Mouse (Mus musculus) intestine, postnatal 0 days (tissue): ENCODE data around the gene Ccdc142. TPM values are rescaled to one million over a fixed set of nuclear protein-coding genes. Genes with fewer than 3 reads are reported as not detected.
A peak's percentile ranks its signal among the peaks of the same experiment; 100 is the strongest.

Source experiments
- ATAC-seq: fragments of 200-750 bp; cut with Nextera tagmentation; 2 replicates; pipeline ENCODE4 v1.8.0; 2017; ENCODE audit warnings: mild to moderate bottlenecking, moderate TSS enrichment, moderate library complexity
- H3K27ac ChIP-seq: fragments of 300-500 bp; sonication (generic); 2 replicates; pipeline ENCODE4 v1.5.1; 2014; ENCODE audit warnings: mild to moderate bottlenecking, low read depth, low read length, moderate library complexity
- H3K27me3 ChIP-seq: fragments of 300-500 bp; sonication (generic); replicated peaks from 2 replicates; pipeline ENCODE4 v1.6.1; 2014; ENCODE audit warnings: low read length, mixed read lengths; ENCODE audit not compliant: control insufficient read depth, insufficient read depth
- H3K36me3 ChIP-seq: fragments of 300-500 bp; sonication (generic); 2 replicates; pipeline ENCODE4 v1.6.1; 2014; ENCODE audit warnings: mild to moderate bottlenecking, moderate library complexity; ENCODE audit not compliant: control insufficient read depth, insufficient read depth
- H3K4me1 ChIP-seq: fragments of 300-500 bp; sonication (generic); replicated peaks from 2 replicates; pipeline ENCODE4 v1.6.1; 2014; ENCODE audit warnings: antibody characterized with exemption, low read length, mixed read lengths; ENCODE audit not compliant: control insufficient read depth, insufficient read depth
- H3K4me2 ChIP-seq: fragments of 300-500 bp; sonication (generic); replicated peaks from 2 replicates; pipeline ENCODE4 v1.6.1; 2014; ENCODE audit warnings: low read depth, mild to moderate bottlenecking, moderate library complexity
- H3K4me3 ChIP-seq: fragments of 300-500 bp; sonication (generic); 2 replicates; pipeline ENCODE4 v1.5.1; 2014; ENCODE audit warnings: low read depth, low read length
- H3K9ac ChIP-seq: fragments of 300-500 bp; sonication (generic); 2 replicates; pipeline ENCODE4 v1.6.1; 2014; ENCODE audit warnings: mild to moderate bottlenecking, low read depth, low read length
- H3K9me3 ChIP-seq: fragments of 300-500 bp; sonication (generic); 2 replicates; pipeline ENCODE4 v1.6.1; 2016; ENCODE audit warnings: mixed run types; ENCODE audit not compliant: control insufficient read depth
- CTCF ChIP-seq: sonication (generic); IDR thresholded peaks from 2 replicates; pipeline ENCODE4 v1.5.1; 2016; ENCODE audit warnings: low read depth, mild to moderate bottlenecking, control low read depth, antibody characterized with exemption, moderate library complexity
- WGBS: fragments of 180-500 bp; shearing (Covaris S2); extraction: QIAGEN DNeasy Blood & Tissue Kit; methylation state at CpG from one replicate; pipeline ENCODE4 v1.1.7; 2014; 5-methylcytosine and 5-hydroxymethylcytosine counted together
- polyA plus RNA-seq: library from polyadenylated mRNA; unstranded; fragments of >200 nt; fragmentation: Nextera tagmentation; extraction: Ambion mirVana; gene quantifications from 2 replicates; pipeline ENCODE4 v1.2.1, GENCODE M21; 2015

Ccdc142 gene
- polyA plus RNA-seq, 1 experiment from 2014 or later, result 1.3 TPM

GRCm38 (mm10) chr6:83136291-83136880 is 35.0 kb downstream of the Ccdc142 start:
- Histone ChIP-seq H3K27ac (peak overlapping the region; percentile 95), H3K9me3 (no peaks in the 10 kb centered on the region), H3K9ac (peak overlapping the region; percentile 79), H3K27me3 (no peaks in the 10 kb centered on the region), H3K4me1 (peaks cover 11% of the 10 kb centered on the region), H3K4me2 (peak overlapping the region; percentile 87), H3K36me3 (no peaks in the 10 kb centered on the region), H3K4me3 (peak overlapping the region; percentile 59)
- ATAC-seq, result no peak
- no peak for TF ChIP-seq CTCF
- 25% methylated on average over 5 of the region's 5 CpGs for WGBS

- Histone ChIP-seq H3K27me3 (no peaks in the 10 kb centered on the region), H3K36me3 (no peaks in the 10 kb centered on the region), H3K9me3 (no peaks in the 10 kb centered on the region), H3K9ac (peak overlapping the region; percentile 79), H3K27ac (peak overlapping the region; percentile 95), H3K4me2 (peak overlapping the region; percentile 87), H3K4me1 (peaks cover 10% of the 10 kb centered on the region), H3K4me3 (peak overlapping the region; percentile 59)
- 2% methylated on average over 26 of the region's 26 CpGs for WGBS
- peak; percentile 58 for ATAC-seq
- TF ChIP-seq CTCF, result no peak
Measured at GRCm38 (mm10) chr6:83136881-83137575, 35.6 kb downstream of the Ccdc142 start.

GRCm38 (mm10) chr6:83137576-83137950 is 36.2 kb downstream of the Ccdc142 start:
- Histone ChIP-seq H3K4me1 (peaks cover 14% of the 10 kb centered on the region), H3K27me3 (no peaks in the 10 kb centered on the region), H3K9me3 (no peaks in the 10 kb centered on the region), H3K9ac (peak overlapping the region; percentile 79), H3K4me3 (peak overlapping the region; percentile 59), H3K36me3 (no peaks in the 10 kb centered on the region), H3K27ac (peak overlapping the region; percentile 95), H3K4me2 (peak overlapping the region; percentile 87)
- peak; percentile 15; the same call in 1 of the 2 replicates for TF ChIP-seq CTCF
- ATAC-seq, result peak; percentile 51
- 0% methylated on average over 12 of the region's 12 CpGs for WGBS

- Histone ChIP-seq H3K27me3 (no peaks in the 10 kb centered on the region), H3K4me3 (peak overlapping the region; percentile 59)
- no peak for ATAC-seq
Measured at GRCm38 (mm10) chr6:83138056-83138455, 36.7 kb downstream of the Ccdc142 start.

GRCm38 (mm10) chr6:83140044-83140443 is 38.6 kb downstream of the Ccdc142 start:
- Histone ChIP-seq H3K36me3 (no peaks in the 10 kb centered on the region), H3K9ac (no peak overlapping the region), H3K27ac (no peak overlapping the region), H3K4me2 (no peak overlapping the region), H3K9me3 (no peaks in the 10 kb centered on the region), H3K4me1 (peaks cover 10% of the 10 kb centered on the region), H3K4me3 (no peak overlapping the region), H3K27me3 (no peaks in the 10 kb centered on the region)
- no peak for TF ChIP-seq CTCF
- no peak for ATAC-seq
- 89% methylated on average over 8 of the region's 8 CpGs for WGBS

More at GRCm38 (mm10) chr6:83138056-83138455, 36.7 kb downstream of the Ccdc142 start:
- Histone ChIP-seq H3K4me1 (peaks cover 14% of the 10 kb centered on the region), H3K4me2 (peak overlapping the region; percentile 87), H3K27ac (peak overlapping the region; percentile 95), H3K9ac (peak overlapping the region; percentile 79; the same call in 1 of the 2 replicates), H3K9me3 (no peaks in the 10 kb centered on the region), H3K36me3 (no peaks in the 10 kb centered on the region)
- TF ChIP-seq CTCF, result peak; percentile 42
- WGBS, result 6% methylated on average over 11 of the region's 11 CpGs

DNA sequence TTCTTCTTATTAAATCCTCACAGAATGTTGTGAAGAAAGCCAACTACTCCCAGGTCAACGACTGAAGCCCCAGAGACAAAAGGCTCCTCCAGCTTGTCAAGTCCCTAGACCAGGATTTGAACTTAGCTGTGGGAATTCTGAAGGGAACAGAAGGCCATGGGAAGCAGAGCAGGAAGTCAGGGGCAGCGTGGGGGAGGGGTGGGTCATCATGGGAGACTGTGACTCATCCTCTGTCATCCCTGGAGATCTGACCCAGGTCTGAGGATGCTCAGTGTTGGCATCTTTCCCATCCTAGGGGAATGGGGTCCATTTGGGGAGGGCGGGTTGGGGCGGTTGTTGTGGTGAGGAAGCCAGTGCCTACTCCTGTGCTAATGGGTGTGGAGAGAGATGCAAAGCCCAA is 40.2 kb downstream of the Ccdc142 start:
- Histone ChIP-seq H3K9me3 (no peaks in the 10 kb centered on the region), H3K4me2 (peak overlapping the region; percentile 52; the same call in 1 of the 2 replicates), H3K27ac (no peak overlapping the region), H3K4me3 (no peak overlapping the region), H3K9ac (0 out of 2 replicates have a peak overlapping the region, but pooled peaks have one; percentile 34), H3K4me1 (peaks cover 6% of the 10 kb centered on the region; the same call in 1 of the 2 replicates), H3K27me3 (no peaks in the 10 kb centered on the region), H3K36me3 (peaks cover 3% of the 10 kb centered on the region; the same call in 1 of the 2 replicates)
- TF ChIP-seq CTCF, result no peak
- no peak for ATAC-seq
- WGBS, result 48% methylated on average over 4 of the region's 4 CpGs
